Mouse (Mus musculus) MEL (cell line): ENCODE data around the gene Actn3.

Source experiments
- CTCF ChIP-seq, 3 experiments: IDR thresholded peaks in 2 of 3; conservative IDR thresholded peaks in 1 of 3; 2 replicates each; pipeline ENCODE4 v1.5.1; 2011 to 2012; ENCODE audit warnings: low read length in 3 of 3, low read depth in 2 of 3, mild to moderate bottlenecking in 2 of 3, improper control_type of control experiment in 1 of 3, inconsistent platforms in 1 of 3, mixed read lengths in 1 of 3, moderate library complexity in 1 of 3; ENCODE audit not compliant: control insufficient read depth in 1 of 3, insufficient read depth in 1 of 3, poor library complexity in 1 of 3, severe bottlenecking in 1 of 3
- MAX ChIP-seq: IDR thresholded peaks from 2 replicates; pipeline ENCODE4 v1.6.1; 2011; ENCODE audit warnings: low read length, improper control_type of control experiment
- POLR2A ChIP-seq, 2 experiments: IDR thresholded peaks; 2 replicates each; pipeline ENCODE4 v1.6.1; 2011 to 2012; ENCODE audit warnings: low read length in 2 of 2, mild to moderate bottlenecking in 2 of 2, control low read depth in 1 of 2, improper control_type of control experiment in 1 of 2, low read depth in 1 of 2, moderate library complexity in 1 of 2; ENCODE audit not compliant: control insufficient read depth in 1 of 2, insufficient read depth in 1 of 2, poor library complexity in 1 of 2
- ZKSCAN1 ChIP-seq: IDR thresholded peaks from 2 replicates; pipeline ENCODE4 v1.6.1; 2012; ENCODE audit warnings: low read depth, mild to moderate bottlenecking, inconsistent platforms, low read length, improper control_type of control experiment, moderate library complexity
- ZMIZ1 ChIP-seq: IDR thresholded peaks from 2 replicates; pipeline ENCODE4 v1.6.1; 2012; ENCODE audit warnings: low read depth, mild to moderate bottlenecking, inconsistent platforms, low read length, improper control_type of control experiment, moderate library complexity

DNA sequence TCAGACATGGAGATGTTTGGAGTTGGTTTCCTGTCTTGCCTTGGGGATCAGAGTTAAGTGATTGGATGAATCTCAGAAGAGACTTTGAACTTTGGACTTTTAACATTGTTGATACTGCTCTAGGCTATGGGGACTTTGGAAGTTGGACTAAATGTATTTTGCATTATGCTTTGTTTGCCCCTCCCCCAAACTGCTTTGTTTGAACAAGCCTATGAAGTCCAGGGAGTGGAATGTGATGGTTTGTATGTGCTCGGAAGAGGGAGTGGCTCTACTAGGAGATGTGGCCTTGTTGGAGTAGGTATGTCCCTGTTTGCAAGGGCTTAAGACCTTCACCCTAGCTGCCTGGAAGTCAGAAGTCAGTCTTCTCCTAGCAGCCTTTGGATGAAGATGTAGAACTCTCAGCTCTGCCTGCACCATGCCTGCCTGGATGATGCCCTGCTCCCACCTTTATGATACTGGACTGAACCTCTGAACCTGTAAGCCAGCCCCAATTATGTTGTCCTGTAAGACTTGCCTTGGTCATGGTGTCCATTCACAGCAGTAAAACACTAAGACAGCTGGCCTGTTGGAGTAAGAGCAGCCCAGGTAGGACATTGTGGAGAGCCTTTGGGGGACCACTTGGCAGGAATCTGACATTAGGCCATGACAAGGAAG, 60.4 kb downstream of the Actn3 start:
- TF ChIP-seq ZKSCAN1 = no peak
- TF ChIP-seq MAX = no peak
- TF ChIP-seq CTCF (IDR thresholded peaks at IDR 0.05 in 2 of 3, conservative IDR thresholded peaks at IDR 0.05 in 1 of 3; ENCODE audit: control insufficient read depth in 1 of 3, insufficient read depth in 1 of 3, low read depth in 2 of 3, low read length in 3 of 3, poor library complexity in 1 of 3, severe bottlenecking in 1 of 3) = no peak
- TF ChIP-seq POLR2A (IDR thresholded peaks at IDR 0.05; ENCODE audit: control insufficient read depth in 1 of 2, insufficient read depth in 1 of 2, low read depth in 1 of 2, low read length in 2 of 2, poor library complexity in 1 of 2) = no peak
- TF ChIP-seq ZMIZ1 = no peak
